Mouse (Mus musculus) heart, embryonic 14.5 days (tissue): ENCODE data around the gene Ttc7b. TPM values are rescaled to one million over a fixed set of nuclear protein-coding genes. Genes with fewer than 3 reads are reported as not detected.

Source experiments
- ATAC-seq: fragments of 200-750 bp; cut with Nextera tagmentation; 2 replicates; pipeline ENCODE4 v1.8.0; 2017; ENCODE audit warnings: low read depth, moderate TSS enrichment; ENCODE audit not compliant: insufficient number of reproducible peaks, insufficient read depth, low FRiP score
- H3K27ac ChIP-seq, 2 experiments: fragments of 200-500 bp in 1 of 2; fragments of 300-500 bp in 1 of 2; sonication (generic) in 1 of 2; replicated peaks in 1 of 2; 2 replicates each; pipeline ENCODE4 v1.5.1; 2012 to 2014; ENCODE audit warnings: low read depth in 2 of 2, low read length in 2 of 2, control low read depth in 1 of 2, mild to moderate bottlenecking in 1 of 2, mixed read lengths in 1 of 2; ENCODE audit not compliant: control insufficient read depth in 1 of 2, insufficient read depth in 1 of 2
- H3K27me3 ChIP-seq: fragments of 300-500 bp; sonication (generic); 2 replicates; pipeline ENCODE4 v1.6.1; 2014; ENCODE audit warnings: mild to moderate bottlenecking, low read length, control low read depth; ENCODE audit not compliant: control insufficient read depth, insufficient read depth
- H3K36me3 ChIP-seq: fragments of 300-500 bp; sonication (generic); 2 replicates; pipeline ENCODE4 v1.6.1; 2014; ENCODE audit warnings: mild to moderate bottlenecking, control low read depth, low read length, mixed read lengths; ENCODE audit not compliant: control insufficient read depth, insufficient read depth
- H3K4me1 ChIP-seq, 2 experiments: fragments of 200-500 bp in 1 of 2; fragments of 300-500 bp in 1 of 2; sonication (generic) in 1 of 2; 2 replicates each; pipeline ENCODE4 v1.6.1; 2012 to 2014; ENCODE audit warnings: low read length in 2 of 2, control low read depth in 1 of 2, mixed read lengths in 1 of 2; ENCODE audit not compliant: control insufficient read depth in 2 of 2, insufficient read depth in 2 of 2
- H3K4me2 ChIP-seq: fragments of 300-500 bp; sonication (generic); 2 replicates; pipeline ENCODE4 v1.6.1; 2014; ENCODE audit warnings: mild to moderate bottlenecking, low read length
- H3K4me3 ChIP-seq, 2 experiments: fragments of 200-500 bp in 1 of 2; fragments of 300-500 bp in 1 of 2; sonication (generic) in 1 of 2; 2 replicates each; pipeline ENCODE4 v1.5.1; 2012 to 2014; ENCODE audit warnings: low read length in 2 of 2, mild to moderate bottlenecking in 2 of 2, control low read depth in 1 of 2, low read depth in 1 of 2, moderate library complexity in 1 of 2; ENCODE audit not compliant: control insufficient read depth in 1 of 2, insufficient read depth in 1 of 2
- H3K9ac ChIP-seq: fragments of 300-500 bp; sonication (generic); 2 replicates; pipeline ENCODE4 v1.6.1; 2014; ENCODE audit warnings: mild to moderate bottlenecking, low read length
- H3K9me3 ChIP-seq: fragments of 300-500 bp; sonication (generic); 2 replicates; pipeline ENCODE4 v1.6.1; 2016; ENCODE audit warnings: low read length, control low read depth; ENCODE audit not compliant: control insufficient read depth
- WGBS: fragments of 180-500 bp; shearing (Covaris S2); extraction: QIAGEN DNeasy Blood & Tissue Kit; methylation state at CpG from one replicate; pipeline ENCODE4 v1.1.7; 2014; 5-methylcytosine and 5-hydroxymethylcytosine counted together
- polyA plus RNA-seq: library from polyadenylated mRNA; unstranded; fragments of >200 nt; fragmentation: Nextera tagmentation; extraction: Ambion mirVana; gene quantifications from 2 replicates; pipeline ENCODE4 v1.2.1, GENCODE M21; 2014

Ttc7b gene
- polyA plus RNA-seq, 1 experiment from 2014 or later = 16.5 TPM

GRCm38 (mm10) chr12:100429414-100430114 is 91.1 kb downstream of the Ttc7b start:
- no peak overlapping the region for H3K4me3 ChIP-seq
- no peaks in the 10 kb centered on the region for H3K27me3 ChIP-seq
- 91% methylated on average over 6 of the region's 6 CpGs for WGBS
- H3K4me2 ChIP-seq = no peak overlapping the region
- peaks cover 10 to 26% of the 10 kb centered on the region in 2 experiments for H3K4me1 ChIP-seq
- peaks cover 3% of the 10 kb centered on the region; the same call in 1 of the 2 replicates for H3K36me3 ChIP-seq
- H3K27ac ChIP-seq = no peak overlapping the region
- H3K9me3 ChIP-seq = no peaks in the 10 kb centered on the region
- no peak overlapping the region for H3K9ac ChIP-seq
- no peak for ATAC-seq

GRCm38 (mm10) chr12:100428183-100428582 is 92.4 kb downstream of the Ttc7b start:
- 90% methylated on average over 4 of the region's 4 CpGs for WGBS
- H3K27me3 ChIP-seq = no peaks in the 10 kb centered on the region
- H3K9ac ChIP-seq = no peak overlapping the region
- H3K36me3 ChIP-seq = peaks cover 3% of the 10 kb centered on the region; the same call in 1 of the 2 replicates
- no peak overlapping the region for H3K4me2 ChIP-seq
- no peak for ATAC-seq
- H3K4me3 ChIP-seq = no peak overlapping the region
- no peak overlapping the region for H3K27ac ChIP-seq
- peaks cover 10 to 26% of the 10 kb centered on the region in 2 experiments for H3K4me1 ChIP-seq
- H3K9me3 ChIP-seq = no peaks in the 10 kb centered on the region

- H3K4me1 ChIP-seq = peaks cover 15 to 32% of the 10 kb centered on the region in 2 experiments
- H3K9me3 ChIP-seq = no peaks in the 10 kb centered on the region
- peaks cover 3% of the 10 kb centered on the region; the same call in 1 of the 2 replicates for H3K36me3 ChIP-seq
- no peak overlapping the region for H3K27ac ChIP-seq
- no peak overlapping the region for H3K4me3 ChIP-seq
- no peak for ATAC-seq
- no peak overlapping the region for H3K4me2 ChIP-seq
- no peak overlapping the region for H3K9ac ChIP-seq
- WGBS = 40% methylated on average over 4 of the region's 4 CpGs
- no peaks in the 10 kb centered on the region for H3K27me3 ChIP-seq
These were observed 94.4 kb downstream of the Ttc7b start for GRCm38 (mm10) chr12:100426212-100426611.

- H3K4me3 ChIP-seq = no peak overlapping the region
- peaks cover 12 to 36% of the 10 kb centered on the region in 2 experiments for H3K4me1 ChIP-seq
- 90% methylated on average over 6 of the region's 6 CpGs for WGBS
- no peaks in the 10 kb centered on the region for H3K9me3 ChIP-seq
- H3K4me2 ChIP-seq = no peak overlapping the region
- ATAC-seq = no peak
- no peak overlapping the region for H3K27ac ChIP-seq
- no peaks in the 10 kb centered on the region for H3K27me3 ChIP-seq
- H3K36me3 ChIP-seq = peaks cover 3% of the 10 kb centered on the region; the same call in 1 of the 2 replicates
- no peak overlapping the region for H3K9ac ChIP-seq
These were observed 95.6 kb downstream of the Ttc7b start for GRCm38 (mm10) chr12:100425028-100425427.

GRCm38 (mm10) chr12:100422286-100422820 is 98.3 kb downstream of the Ttc7b start:
- Histone ChIP-seq H3K27ac (0 out of 4 replicates have a peak overlapping the region, but pooled peaks of 1 of the 2 experiments have one; percentile 3), H3K4me2 (no peak overlapping the region), H3K36me3 (peaks cover 3% of the 10 kb centered on the region; the same call in 1 of the 2 replicates), H3K4me1 (peaks cover 12 to 38% of the 10 kb centered on the region in 2 experiments), H3K4me3 (no peak overlapping the region), H3K9ac (no peak overlapping the region), H3K9me3 (no peaks in the 10 kb centered on the region), H3K27me3 (no peaks in the 10 kb centered on the region)
- ATAC-seq = no peak
- WGBS = 49% methylated on average over 6 of the region's 6 CpGs

GRCm38 (mm10) chr12:100421538-100421937 is 99.1 kb downstream of the Ttc7b start:
- no peak overlapping the region for H3K4me2 ChIP-seq
- H3K4me1 ChIP-seq = peaks cover 12 to 36% of the 10 kb centered on the region in 2 experiments
- H3K36me3 ChIP-seq = peaks cover 3% of the 10 kb centered on the region; the same call in 1 of the 2 replicates
- no peaks in the 10 kb centered on the region for H3K27me3 ChIP-seq
- no peak overlapping the region for H3K27ac ChIP-seq
- WGBS = 74% methylated on average over 6 of the region's 6 CpGs
- H3K4me3 ChIP-seq = no peak overlapping the region
- no peak for ATAC-seq
- no peaks in the 10 kb centered on the region for H3K9me3 ChIP-seq
- no peak overlapping the region for H3K9ac ChIP-seq

- no peak overlapping the region for H3K9ac ChIP-seq
- no peak overlapping the region for H3K4me3 ChIP-seq
- peak overlapping the region in 1 of 2 experiments; percentile 50; a peak in 2 of 4 replicates for H3K27ac ChIP-seq
- H3K9me3 ChIP-seq = no peaks in the 10 kb centered on the region
- peaks cover 12 to 32% of the 10 kb centered on the region in 2 experiments for H3K4me1 ChIP-seq
- 54% methylated on average over 6 of the region's 6 CpGs for WGBS
- H3K36me3 ChIP-seq = peaks cover 3% of the 10 kb centered on the region; the same call in 1 of the 2 replicates
- no peaks in the 10 kb centered on the region for H3K27me3 ChIP-seq
- ATAC-seq = no peak
- no peak overlapping the region for H3K4me2 ChIP-seq
These were observed 99.7 kb downstream of the Ttc7b start for GRCm38 (mm10) chr12:100420903-100421302.
